Mouse (Mus musculus) heart, adult 2 months (tissue): Measurements from ENCODE around the gene Gm49318. TPM values are rescaled to one million over a fixed set of nuclear protein-coding genes. Genes with fewer than 3 reads are reported as not detected.

Source experiments
- DNase-seq, 2 experiments: peaks; one replicate each; pipeline ENCODE4 v3.0.0; 2021
- H3K27ac ChIP-seq: fragments of 200-600 bp; 2 replicates; pipeline ENCODE4 v1.8.1; 2022
- H3K27me3 ChIP-seq: fragments of 200-500 bp; 2 replicates; pipeline ENCODE4 v1.6.1; 2012; ENCODE audit warnings: mild to moderate bottlenecking, low read length, inconsistent platforms, mixed read lengths; ENCODE audit not compliant: control insufficient read depth, insufficient read depth
- H3K36me3 ChIP-seq: fragments of 200-500 bp; 2 replicates; pipeline ENCODE4 v1.6.1; 2012; ENCODE audit warnings: low read length, inconsistent platforms; ENCODE audit not compliant: control insufficient read depth, insufficient read depth
- H3K4me1 ChIP-seq: fragments of 200-500 bp; 2 replicates; pipeline ENCODE4 v1.6.1; 2011; ENCODE audit warnings: low read length; ENCODE audit not compliant: control insufficient read depth, insufficient read depth
- H3K4me3 ChIP-seq: fragments of 200-600 bp; 2 replicates; pipeline ENCODE4 v1.8.1; 2022
- H3K79me2 ChIP-seq: fragments of 200-500 bp; replicated peaks from 2 replicates; pipeline ENCODE4 v1.6.1; 2012; ENCODE audit warnings: mild to moderate bottlenecking, inconsistent platforms, low read length, moderate library complexity, mixed read lengths; ENCODE audit not compliant: control insufficient read depth, insufficient read depth
- H3K9ac ChIP-seq: fragments of 200-500 bp; 2 replicates; pipeline ENCODE4 v1.6.1; 2012; ENCODE audit warnings: low read depth, mild to moderate bottlenecking, control low read depth, inconsistent platforms, low read length, mixed read lengths
- CTCF ChIP-seq: fragments of 200-600 bp; IDR thresholded peaks from 2 replicates; pipeline ENCODE4 v1.8.1; 2022; ENCODE audit warnings: antibody characterized with exemption, mild to moderate bottlenecking, moderate library complexity
- EP300 ChIP-seq: fragments of 200-500 bp; IDR thresholded peaks from 2 replicates; pipeline ENCODE4 v1.6.1; 2011; ENCODE audit warnings: low read depth, low read length, control low read depth; ENCODE audit not compliant: insufficient read depth
- POLR2A ChIP-seq: fragments of 200-500 bp; IDR thresholded peaks from 2 replicates; pipeline ENCODE4 v1.6.1; 2011; ENCODE audit warnings: mild to moderate bottlenecking, low read depth, low read length, control low read depth; ENCODE audit not compliant: insufficient read depth
- WGBS: fragments of 180-500 bp; shearing (Covaris S2); methylation state at CpG from one replicate; pipeline ENCODE4 v1.1.7; 2018; 5-methylcytosine and 5-hydroxymethylcytosine counted together
- intact Hi-C: fragments of 180-260 bp; cut with DNase I; formaldehyde crosslinking; loops from one replicate; pipeline ENCODE4 v1.15.1; 2025
- long read RNA-seq: library from polyadenylated mRNA; stranded (forward); transcript quantifications from one replicate; pipeline ENCODE4 v2.0.0, GENCODE M21; 2021
- polyA plus RNA-seq: library from polyadenylated mRNA; depleted of rRNA; stranded (reverse); fragments of >200 nt; gene quantifications from 2 replicates; pipeline ENCODE4 v1.2.3, GENCODE M21; 2012; rRNA removed
- total RNA-seq, 2 experiments: library from RNA; stranded (reverse); gene quantifications; 2 replicates each; pipeline ENCODE4 v1.2.3; 2021

The Gm49318 gene
- under 1 TPM in 1 of 2 experiments, not detected in 1; 0.52 TPM for total RNA-seq
- polyA plus RNA-seq = not detected in 2 replicates
- long read RNA-seq = 0 reads

GRCm38 (mm10) chr9:22070791-22071573 is at the start of gene Gm49318, which contains the start of gene Zfp653:
Gm49318 (minus strand) TSS chr9:22071259.
Zfp653 (minus strand) TSS chr9:22071376.
- H3K79me2 ChIP-seq = no peaks in the 10 kb centered on the region
- no peaks in the 10 kb centered on the region for H3K36me3 ChIP-seq
- H3K27ac ChIP-seq = peak within 1 kb of the TSS; percentile 97
- intact Hi-C loops = loop anchor here (2.0 to 10.0 kb wide), 5 partner anchors 14 to 154 kb away; partner anchors contain the start of genes Ccdc151, Ecsit, Elof1 and Pigyl
- peak; percentile 97 for DNase-seq
- WGBS = under 1% methylated on average over 62 of the region's 87 CpGs
- H3K9ac ChIP-seq = peak within 1 kb of the TSS; percentile 94
- no peaks in the 10 kb centered on the region for H3K27me3 ChIP-seq
- H3K4me1 ChIP-seq = peaks cover 3% of the 10 kb centered on the region
- peak within 1 kb of the TSS; percentile 94 for H3K4me3 ChIP-seq
- TF ChIP-seq EP300 (peak; percentile 54; the same call in 1 of the 2 replicates), POLR2A (peak; percentile 95), CTCF (peak; percentile 38)

- intact Hi-C loops = loop anchor here (10.0 kb wide), 1 partner anchor 115 kb away; the partner anchor contains the start of genes Ccdc151 and Prkcsh
- H3K79me2 ChIP-seq = no peaks in the 10 kb centered on the region
- H3K9ac ChIP-seq = no peak overlapping the region
- WGBS = 85% methylated on average over 4 of the region's 4 CpGs
- no peaks in the 10 kb centered on the region for H3K27me3 ChIP-seq
- H3K36me3 ChIP-seq = no peaks in the 10 kb centered on the region
- DNase-seq = peak in 1 of 2 experiments; percentile 31
- H3K4me3 ChIP-seq = no peak overlapping the region
- TF ChIP-seq EP300 (no peak), POLR2A (no peak), CTCF (no peak)
- H3K27ac ChIP-seq = no peak overlapping the region
- peaks cover 3% of the 10 kb centered on the region for H3K4me1 ChIP-seq
Measured at GRCm38 (mm10) chr9:22119543-22119942, 48.5 kb upstream of the Gm49318 start.

GRCm38 (mm10) chr9:22117754-22118456 is 46.8 kb upstream of the Gm49318 start:
- Histone ChIP-seq H3K4me1 (peaks cover 3% of the 10 kb centered on the region), H3K27ac (no peak overlapping the region), H3K36me3 (no peaks in the 10 kb centered on the region), H3K4me3 (peak overlapping the region; percentile 73), H3K27me3 (no peaks in the 10 kb centered on the region), H3K79me2 (no peaks in the 10 kb centered on the region), H3K9ac (no peak overlapping the region)
- WGBS = 39% methylated on average over 10 of the region's 10 CpGs
- DNase-seq = peak in 1 of 2 experiments; percentile 40
- intact Hi-C loops = loop anchor here (2.0 to 10.0 kb wide), 2 partner anchors 47 to 113 kb away; partner anchors contain the start of genes Ccdc151, Gm49318, Prkcsh and Zfp653
- TF ChIP-seq EP300 (no peak), CTCF (peak; percentile 50), POLR2A (no peak)

GRCm38 (mm10) chr9:22116740-22117426 is 45.8 kb upstream of the Gm49318 start, which contains the start of gene Elof1:
Elof1 (minus strand) TSS chr9:22117172.
- peak; percentile 88 for TF ChIP-seq POLR2A
- TF ChIP-seq CTCF = no peak
- TF ChIP-seq EP300 = peak; percentile 42; the same call in 1 of the 2 replicates
- Histone ChIP-seq H3K27me3 (no peaks in the 10 kb centered on the region), H3K79me2 (no peaks in the 10 kb centered on the region), H3K27ac (peak within 1 kb of the TSS; percentile 86), H3K9ac (peak within 1 kb of the TSS; percentile 83), H3K36me3 (no peaks in the 10 kb centered on the region), H3K4me1 (peaks cover 3% of the 10 kb centered on the region), H3K4me3 (peak within 1 kb of the TSS; percentile 73)
- DNase-seq = peak; percentile 90 to 94
- WGBS = under 1% methylated on average over 52 of the region's 52 CpGs
- intact Hi-C loops = loop anchor here (2.0 to 10.0 kb wide), 2 partner anchors 46 to 112 kb away; partner anchors contain the start of genes Ccdc151, Gm49318, Prkcsh and Zfp653

DNA sequence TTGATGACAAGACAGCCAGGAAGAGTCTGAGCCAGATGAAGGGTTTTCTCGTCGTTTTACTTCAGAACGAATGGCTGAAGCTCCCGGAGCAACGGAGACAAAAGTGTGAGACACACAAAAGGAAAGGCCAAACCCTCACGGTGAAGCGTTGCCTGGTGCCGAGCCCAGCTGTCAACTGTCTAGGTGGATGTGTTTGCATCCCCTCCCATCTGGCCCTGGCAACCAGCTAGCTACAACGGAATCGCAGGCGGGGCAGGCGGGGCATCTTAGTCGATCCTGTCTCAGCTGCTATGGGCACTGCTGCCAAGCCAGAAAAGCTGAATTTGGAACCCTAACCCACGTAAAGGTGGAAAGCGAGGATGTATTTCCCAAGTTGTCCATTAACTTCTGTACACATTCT is 45.0 kb upstream of the Gm49318 start:
- Histone ChIP-seq H3K36me3 (no peaks in the 10 kb centered on the region), H3K79me2 (no peaks in the 10 kb centered on the region), H3K4me1 (peaks cover 3% of the 10 kb centered on the region), H3K9ac (no peak overlapping the region), H3K27ac (no peak overlapping the region), H3K27me3 (no peaks in the 10 kb centered on the region), H3K4me3 (peak overlapping the region; percentile 73)
- 20% methylated on average over 15 of the region's 15 CpGs for WGBS
- TF ChIP-seq CTCF (no peak), POLR2A (no peak), EP300 (no peak)
- DNase-seq = no peak
- intact Hi-C loops = loop anchor here (2.0 to 10.0 kb wide), 2 partner anchors 45 to 111 kb away; partner anchors contain the start of genes Ccdc151, Gm49318, Prkcsh and Zfp653
